Mouse (Mus musculus): Measurements from ENCODE around the gene Tasp1. TPM values are rescaled to one million over a fixed set of nuclear protein-coding genes. Genes with fewer than 3 reads are reported as not detected.
"Not testable (repeated sequence)": the region's sequence is repeated elsewhere in the genome, so short reads cannot be mapped to it uniquely, and the experiment has no call there.

Gene Tasp1
- total RNA-seq, 2 experiments from 2014 or later = 5.6 to 5.7 TPM

DNA sequence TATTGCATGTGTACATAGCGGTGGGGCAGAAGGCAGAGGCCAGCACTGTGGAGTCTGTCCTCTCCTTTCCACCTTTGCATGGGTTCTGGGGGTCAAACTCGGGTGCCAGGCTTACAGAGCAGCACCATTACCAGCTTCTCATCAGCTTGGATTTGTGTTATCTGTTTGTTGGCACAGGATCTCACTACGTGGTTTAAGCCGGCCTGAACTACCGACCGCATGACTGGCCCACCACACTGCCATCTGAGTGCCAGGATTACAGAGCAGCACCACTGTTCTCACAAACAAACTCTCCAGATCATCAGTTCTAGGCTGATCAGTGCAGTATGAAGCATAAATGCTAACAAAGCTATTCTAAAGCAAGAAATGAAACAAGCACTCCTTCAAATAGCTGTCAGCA, 8.5 kb downstream of the Tasp1 start:
- DNase-seq = no peak

DNA sequence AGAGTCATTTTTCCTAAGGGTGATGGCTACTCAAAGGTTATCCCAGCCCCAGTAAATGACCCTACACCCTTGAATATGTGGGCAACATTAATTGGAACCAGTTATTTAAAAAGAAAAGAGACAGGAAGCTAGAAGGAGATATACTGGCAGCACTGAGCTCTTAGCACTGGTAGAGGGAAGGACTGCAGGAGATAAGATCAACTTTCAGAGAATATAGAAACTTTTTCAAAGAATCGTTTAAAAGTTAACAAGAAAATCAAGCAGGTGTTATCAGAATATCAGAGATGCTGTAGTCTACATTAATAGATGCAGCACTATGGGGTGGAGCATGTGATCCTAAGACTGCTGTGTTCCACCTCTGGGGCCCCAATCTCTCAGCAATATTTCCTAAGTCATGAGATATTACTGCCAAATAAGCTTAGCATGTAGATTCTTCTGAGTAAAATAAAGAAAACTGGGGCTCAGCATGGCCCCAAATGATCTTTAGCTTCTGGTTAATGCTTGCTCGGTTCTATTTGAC, 14.9 kb downstream of the Tasp1 start:
- no peak for DNase-seq

DNA sequence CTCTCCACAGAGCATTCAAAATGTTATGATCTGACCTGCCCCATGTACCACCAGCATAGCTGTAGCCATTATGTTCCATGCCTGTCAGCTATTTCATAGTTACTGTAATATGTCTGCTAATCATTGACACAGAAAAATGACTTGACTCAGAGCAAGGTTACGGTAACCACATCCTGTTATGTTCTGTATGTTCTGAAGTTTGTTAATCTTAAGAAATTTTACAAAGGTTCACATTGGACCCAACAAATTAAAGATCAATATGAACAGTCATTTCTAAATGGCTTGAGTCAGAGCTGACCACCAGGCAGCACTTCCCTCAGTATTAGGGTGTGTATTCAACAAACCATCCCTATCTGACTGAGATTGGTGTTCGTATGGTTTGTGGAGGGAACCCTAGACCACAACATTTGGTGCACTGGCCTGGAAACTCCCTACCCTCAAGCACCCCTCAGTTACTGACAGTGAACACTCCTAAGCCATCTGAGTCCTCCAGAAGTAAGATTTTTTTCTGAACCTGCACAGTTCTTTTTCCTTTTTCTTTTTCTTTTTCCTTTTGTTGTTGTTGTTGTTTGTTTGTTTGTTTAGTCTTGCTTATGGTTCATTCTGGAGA, 24.0 kb downstream of the Tasp1 start:
- no peak for DNase-seq

DNA sequence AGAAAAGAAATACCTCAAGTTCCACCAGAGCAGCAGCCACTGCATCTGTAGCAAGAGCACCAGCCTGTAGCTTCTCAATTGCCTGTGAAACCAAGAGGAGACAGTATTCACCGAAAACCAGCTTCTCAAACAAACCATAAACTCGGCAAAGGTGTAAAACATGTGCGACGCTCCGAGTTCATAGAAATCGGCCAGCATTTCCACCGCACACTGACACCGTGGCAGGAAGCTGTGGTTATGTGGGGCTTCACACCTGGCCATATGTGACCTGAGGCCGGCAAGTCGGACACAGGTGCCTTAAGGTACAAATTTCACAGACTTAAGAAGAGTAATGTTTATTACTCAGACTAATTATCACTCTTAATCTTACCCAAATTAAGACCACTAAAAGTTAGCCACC, 24.5 kb downstream of the Tasp1 start:
- DNase-seq = no peak

DNA sequence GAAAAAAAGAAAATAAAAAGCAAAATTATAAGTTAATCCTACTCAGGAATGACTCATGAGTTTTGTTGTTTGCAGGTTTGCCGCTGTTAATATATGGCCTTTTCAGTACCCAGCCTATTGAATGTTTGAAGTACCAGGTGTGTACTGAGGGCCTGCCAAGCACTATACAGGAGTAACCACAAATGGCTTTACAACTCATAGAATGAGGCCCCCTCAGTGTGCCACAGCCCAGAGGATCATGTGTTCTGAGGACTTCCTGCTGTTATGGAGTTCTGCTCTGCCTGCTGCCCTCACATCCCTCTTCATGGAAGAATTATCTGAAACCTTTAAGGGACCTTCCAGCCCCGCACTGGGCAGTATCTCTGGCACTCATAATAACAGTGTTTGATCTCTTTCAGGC, 29.1 kb downstream of the Tasp1 start:
- no peak for DNase-seq

DNA sequence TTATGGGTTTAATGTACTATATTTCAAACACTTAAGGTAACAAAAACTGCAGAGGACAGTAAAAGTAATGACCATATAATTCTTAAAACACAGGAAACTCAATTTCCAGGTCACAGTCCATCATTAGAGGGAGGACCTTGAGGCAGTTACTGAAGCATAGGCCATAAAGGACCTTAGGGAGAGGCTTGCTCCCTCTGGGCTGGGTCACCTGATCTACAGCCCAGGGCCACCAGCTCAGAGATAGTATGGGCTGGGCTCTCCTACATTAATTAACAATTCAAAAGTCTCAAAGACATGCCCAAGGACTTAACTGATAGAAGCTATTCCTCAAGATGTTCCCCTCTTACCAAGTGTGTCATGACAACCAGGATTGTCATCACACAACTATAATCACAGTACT, 29.8 kb downstream of the Tasp1 start:
- no peak for DNase-seq

DNA sequence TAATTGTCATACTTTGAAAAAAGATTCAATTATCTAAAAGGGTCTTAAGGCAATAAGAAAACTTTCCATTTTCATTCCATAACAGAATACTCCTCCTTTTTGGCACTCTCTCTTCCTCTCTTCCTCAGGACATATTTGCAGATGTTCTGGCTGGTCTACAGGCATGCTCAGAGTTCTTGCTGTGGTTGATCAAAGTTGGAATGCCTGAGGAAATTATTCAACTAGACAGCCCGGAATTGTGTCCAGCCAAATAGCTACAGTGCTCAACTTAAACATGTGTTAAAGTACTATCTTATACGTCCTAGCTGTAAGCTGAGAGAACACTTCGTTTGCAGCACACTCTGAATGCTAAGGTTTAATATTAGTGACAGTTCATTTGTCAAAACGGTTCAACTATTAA, 41.7 kb downstream of the Tasp1 start:
- DNase-seq = no peak

DNA sequence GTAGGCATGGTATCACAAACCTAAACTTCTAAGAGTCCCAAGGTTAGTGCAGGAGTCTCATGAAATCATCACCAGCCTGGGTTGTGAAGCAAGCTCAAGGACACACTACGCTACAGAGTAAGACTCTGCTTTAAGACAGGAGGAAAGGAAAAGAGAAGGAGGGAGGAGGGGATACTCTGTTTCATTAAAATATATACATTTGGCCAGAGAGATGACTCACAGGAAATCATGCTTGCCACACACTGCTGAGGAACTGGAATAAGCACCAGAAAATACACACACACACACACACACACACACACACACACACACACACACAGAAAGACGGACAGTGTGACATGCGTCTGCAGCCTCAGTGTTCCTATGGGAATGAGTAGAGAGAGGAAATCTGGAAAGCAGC, 59.2 kb downstream of the Tasp1 start:
- no peak for DNase-seq

DNA sequence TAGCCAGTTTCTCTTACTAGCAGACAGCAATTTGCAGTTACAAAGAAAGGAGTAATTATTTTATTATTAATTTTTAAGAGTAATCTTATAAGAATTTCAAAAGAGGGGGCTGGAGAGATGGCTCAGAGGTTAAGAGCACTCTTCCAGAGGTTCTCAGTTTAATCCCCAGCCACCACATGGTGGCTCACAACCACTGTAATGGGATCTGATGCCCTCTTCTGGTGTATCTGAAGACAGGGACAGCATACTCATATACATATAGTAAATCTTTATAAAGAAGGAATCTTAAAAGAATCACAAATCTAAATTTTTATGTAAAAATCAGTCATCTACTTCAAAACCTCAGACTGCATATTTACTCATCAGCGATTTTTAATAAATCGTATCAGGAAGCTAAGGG, 68.4 kb downstream of the Tasp1 start:
- no peak for DNase-seq

DNA sequence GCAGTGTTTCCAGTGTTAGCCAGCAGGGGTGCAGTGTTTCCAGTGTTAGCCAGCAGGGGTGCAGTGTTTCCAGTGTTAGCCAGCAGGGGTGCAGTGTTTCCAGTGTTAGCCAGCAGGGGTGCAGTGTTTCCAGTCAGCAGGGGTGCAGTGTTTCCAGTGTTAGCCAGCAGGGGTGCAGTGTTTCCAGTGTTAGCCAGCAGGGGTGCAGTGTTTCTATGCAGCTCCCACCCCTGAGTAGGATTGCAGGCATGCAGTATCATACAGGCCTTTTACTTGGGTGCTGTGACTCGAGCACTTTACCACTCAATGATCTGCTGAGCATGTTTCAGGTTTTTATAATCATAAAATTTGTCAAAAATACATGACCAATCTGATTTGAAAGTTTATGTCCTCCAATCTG, 76.7 kb downstream of the Tasp1 start:
- not testable (repeated sequence) for DNase-seq

DNA sequence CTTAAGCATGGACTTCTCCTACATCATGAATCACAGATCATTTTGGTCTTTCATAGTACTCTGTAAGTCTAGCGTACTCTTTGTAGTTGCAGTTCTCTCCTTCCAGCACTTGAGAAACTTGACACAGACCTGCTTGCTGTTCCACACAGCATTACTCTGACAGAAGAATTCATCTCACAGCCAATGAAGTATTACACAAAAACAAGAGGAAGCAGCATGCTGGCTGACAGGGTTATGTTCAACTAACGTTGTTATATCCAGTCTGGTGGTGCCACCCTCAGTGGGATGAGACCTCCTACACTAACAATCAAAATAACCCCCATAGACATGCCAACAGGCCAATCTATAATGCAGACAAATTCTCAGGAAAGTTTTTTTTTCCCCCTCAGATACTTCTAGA, 99.2 kb downstream of the Tasp1 start:
- no peak for DNase-seq

DNA sequence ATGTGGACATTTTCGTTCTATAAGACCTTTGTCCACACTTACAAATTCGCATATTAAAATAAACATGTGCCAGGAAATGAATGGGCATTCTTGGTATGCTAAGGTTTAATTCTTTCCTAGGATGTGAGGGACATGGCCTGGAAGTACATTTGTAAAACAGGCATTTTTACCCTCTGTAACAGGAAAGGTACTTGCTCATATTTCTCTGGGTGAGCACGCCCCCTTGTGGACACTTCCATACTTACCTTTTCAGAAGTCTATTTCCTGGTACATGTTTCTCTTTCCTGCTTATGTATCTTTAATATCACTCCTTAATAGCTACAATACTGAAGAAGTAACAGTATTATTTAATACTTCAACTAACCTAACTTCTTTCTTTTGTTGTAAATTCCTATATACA, 100.3 kb downstream of the Tasp1 start:
- DNase-seq = peak; percentile 40

DNA sequence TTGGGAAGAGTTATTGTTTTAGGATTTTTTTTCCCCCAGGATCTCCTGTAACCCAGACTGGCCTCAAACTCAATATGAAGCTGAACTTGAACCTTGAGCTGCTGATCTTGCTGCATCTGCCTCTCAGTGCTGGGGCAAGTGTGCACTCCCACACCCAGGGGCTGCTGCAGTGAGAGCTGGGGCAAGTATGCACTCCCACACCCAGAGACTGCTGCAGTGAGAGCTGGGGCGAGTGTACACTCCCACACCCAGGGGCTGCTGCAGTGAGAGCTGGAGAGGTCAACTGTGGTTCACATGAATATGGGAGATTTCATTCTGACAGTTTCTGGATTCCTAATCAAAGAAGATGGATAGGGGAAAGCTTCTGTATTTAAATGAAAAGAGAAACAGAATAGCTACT, 117.8 kb downstream of the Tasp1 start:
- DNase-seq = no peak

DNA sequence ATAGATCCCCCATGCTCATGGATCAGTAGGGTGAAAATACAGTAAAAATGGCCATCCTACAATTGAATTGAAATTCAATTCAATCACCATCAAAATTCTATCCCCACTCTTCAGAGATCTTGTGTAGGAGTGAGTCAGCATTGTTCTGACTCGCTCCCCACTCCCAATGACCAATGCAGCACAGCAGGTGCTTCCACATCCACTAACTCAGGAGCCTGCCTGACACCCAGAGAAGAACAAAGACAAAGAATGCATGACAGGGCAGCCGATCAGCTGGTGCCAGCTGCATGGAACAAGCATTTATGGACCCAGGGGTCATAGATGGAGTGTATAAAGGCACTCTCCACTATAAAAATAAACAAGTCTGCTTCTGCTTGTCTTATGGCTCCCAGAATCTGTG, 129.0 kb downstream of the Tasp1 start:
- no peak for DNase-seq

DNA sequence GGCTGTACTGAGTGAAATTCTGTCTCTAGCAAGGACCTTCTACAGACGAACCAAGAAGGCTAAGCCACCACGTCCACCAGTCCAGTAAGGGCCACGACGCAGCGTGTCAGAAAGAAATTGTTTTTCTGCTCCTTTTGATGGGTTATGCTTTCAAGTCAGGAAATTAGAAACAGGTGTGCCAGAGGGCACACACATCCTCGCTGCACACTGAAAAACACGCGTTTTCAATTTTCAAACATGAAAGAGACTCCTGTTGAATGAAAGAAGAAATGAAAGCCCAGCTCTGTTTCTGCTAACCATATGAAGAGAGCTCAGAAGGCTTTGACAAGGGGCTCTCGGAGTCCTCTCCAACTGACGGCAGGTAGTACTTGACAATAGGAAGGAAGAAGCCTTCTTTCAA, 132.0 kb downstream of the Tasp1 start:
- no peak for DNase-seq

DNA sequence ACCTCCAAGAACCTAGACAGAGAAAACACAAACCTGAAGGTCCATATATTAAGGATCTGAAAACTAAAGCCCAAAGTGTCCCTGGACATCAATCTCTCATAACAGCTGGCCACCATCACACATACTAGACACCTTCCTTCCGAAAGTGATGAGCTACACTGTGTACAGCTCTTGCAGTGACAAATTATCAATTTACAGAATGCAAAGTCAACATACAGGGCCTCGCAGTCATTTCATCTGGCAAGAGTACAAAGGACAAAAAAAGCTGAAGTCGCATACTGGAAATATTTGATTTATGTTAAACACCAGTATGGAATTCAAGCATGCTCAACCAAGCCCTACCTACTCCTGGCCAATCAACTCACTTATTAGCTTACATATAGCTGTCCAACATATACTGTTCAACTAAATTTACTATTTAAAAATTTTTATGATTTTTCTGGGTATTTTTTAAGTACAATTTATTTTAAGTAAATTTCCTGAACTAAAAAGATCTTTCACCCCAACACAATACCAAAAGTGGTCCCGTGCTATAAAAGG, 132.5 kb downstream of the Tasp1 start:
- no peak for DNase-seq

DNA sequence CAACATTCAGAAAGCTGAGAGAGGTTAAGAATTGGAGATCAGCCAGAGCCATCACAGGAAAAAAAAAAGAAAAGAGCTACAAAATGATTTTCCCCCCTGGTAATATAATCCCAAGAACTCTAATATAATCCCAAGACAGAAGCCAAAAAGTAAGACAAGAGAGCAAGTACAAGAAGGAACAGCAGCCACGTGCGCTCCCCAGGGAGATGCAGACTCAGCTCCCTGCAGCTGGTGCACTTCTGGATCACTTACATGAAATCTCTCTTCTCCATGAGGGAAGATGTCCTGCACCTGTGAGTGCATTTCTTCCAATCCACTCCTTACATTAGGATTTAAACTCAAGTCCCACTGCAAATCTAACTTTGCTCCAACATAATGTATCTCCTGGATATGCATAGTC, 134.4 kb downstream of the Tasp1 start:
- DNase-seq = no peak

DNA sequence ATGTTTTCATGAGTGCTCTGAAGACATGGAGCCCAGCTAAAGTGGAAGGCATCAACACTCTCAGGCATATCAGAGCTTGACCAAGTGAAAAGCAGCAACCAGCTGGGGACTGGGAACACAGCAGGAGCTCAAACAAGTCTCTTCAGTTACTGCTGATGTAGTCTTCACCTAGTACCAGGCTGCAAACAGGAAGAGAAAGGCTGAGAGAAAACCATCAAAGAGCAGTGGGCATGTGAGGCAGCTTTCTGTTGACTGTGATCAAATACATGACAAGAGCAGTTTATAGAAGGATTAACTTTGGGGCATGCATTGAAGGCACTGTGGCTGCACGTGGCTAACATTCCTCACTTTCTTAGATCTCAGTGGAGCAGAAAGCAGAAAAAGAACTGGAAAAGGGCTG, 141.7 kb downstream of the Tasp1 start:
- no peak for DNase-seq

DNA sequence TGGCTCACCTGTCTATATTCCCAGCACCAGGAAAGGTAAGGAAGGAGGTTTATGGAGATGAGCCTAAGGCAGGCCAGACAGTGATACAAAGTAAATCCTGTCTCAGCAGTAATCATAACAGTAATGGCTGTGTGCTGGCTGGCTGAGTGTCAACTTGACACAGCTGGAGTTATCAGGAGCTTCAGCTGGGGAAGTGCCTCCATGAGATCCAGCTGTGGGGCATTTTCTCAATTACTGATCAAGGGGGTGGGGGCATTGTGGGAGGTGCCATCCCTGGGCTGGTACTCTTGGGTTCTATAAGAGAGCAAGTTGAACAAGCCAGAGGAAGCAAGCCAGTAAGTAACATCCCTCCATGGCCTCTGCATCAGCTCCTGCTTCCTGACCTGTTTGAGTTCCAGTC, 145.2 kb downstream of the Tasp1 start:
- not testable (repeated sequence) for DNase-seq

DNA sequence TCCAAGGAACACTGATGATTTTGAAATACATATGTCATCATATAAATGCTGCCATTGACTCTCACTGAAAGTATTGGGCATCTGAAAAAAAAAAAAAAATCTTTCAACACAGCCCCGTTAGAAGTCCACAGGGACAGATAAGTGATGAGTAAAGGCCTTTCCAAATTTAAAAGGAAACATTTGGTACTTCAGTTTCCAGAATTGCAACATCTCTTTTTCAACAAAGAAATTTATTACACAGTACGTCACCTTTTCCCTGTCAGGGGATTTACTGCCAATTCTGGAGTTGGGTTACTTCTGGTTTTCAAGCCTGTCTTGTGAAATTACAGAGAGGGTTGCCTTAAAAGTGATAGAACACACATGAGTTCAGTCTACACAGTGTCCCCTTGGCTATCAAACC, 146.8 kb downstream of the Tasp1 start:
- DNase-seq = no peak

DNA sequence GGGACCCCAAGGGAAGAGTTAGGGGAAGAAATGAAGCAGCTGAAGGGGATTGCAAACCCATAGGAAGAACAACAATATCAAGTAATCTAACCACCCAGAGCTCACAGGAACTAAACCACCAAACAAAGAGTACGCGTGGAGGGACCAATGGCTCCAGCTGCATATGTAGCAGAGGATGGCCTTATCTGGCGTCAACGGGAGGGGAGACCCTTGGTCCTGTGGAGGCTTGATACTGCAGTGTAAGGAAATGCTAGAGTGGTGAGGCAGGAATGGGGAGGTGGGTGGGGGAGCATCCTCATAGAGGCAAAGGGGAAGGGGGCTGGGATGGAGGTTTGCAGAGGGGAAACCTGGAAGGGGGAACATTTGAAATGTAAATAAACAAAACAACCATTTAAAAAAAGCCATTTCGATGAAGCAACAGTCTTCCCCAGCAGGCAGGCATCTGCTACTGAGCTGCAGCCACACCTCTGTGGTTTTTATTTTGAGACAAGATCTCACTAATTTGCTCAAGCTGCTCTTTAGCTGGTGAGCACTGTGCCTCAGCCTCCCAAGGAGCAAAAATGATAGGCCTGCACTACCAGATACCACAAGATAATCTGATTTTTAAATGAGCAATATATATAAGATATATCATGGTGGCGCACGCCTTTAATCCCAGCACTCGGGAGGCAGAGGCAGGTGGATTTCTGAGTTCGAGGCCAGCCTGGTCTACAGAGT, 160.0 kb downstream of the Tasp1 start:
- no peak for DNase-seq

DNA sequence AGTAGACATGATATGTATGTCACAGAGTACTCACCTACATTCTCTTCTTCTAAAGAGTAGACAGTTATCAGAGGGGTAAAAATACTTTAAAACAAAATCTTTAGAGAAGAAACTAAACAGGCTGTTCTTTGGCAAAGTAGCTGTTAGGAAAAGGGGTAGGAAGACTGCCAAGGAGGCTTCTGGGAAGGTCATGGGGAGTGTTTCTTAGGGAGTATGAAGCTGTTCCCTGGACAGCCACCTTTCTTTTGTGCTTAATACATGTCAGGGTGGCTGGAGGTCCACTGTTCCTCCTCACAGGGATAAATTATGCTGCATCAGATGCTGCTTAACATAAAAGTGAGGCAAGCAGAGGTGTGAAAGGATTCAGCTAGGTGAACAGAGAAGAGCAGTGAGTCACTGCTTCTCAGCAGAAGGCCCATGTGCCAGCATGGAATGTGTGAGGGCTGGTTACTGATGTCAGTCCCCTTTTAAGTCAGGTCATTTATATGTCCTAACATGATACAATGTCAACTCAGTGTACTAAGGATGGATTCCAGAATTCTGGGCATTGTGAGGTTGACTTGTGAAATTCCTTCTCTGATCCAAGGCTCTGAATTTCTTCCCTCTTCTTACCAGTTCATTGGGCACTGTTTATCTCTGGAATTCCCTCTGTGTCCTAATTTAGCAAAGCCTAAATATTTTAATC, 175.1 kb downstream of the Tasp1 start:
- no peak for DNase-seq

DNA sequence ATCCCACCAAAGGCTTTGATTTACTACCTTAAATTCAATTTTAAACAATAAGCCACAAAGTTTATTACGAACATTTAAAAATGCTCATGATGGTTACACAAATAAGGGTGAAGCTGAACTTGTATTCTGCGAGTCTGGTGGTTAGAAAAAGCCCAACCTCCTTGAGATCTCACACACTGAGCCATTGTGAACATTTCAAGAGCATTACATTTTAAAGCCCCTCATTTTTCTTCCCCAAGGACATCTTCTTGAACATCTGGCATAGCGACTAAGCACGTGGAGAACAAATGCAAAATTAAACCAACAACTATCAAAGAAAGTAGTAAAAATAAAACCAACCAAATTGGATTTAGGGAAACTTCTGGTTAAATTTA, 182.4 kb downstream of the Tasp1 start:
- no peak for DNase-seq

All from gastrocnemius, postnatal 10 days (tissue).